Mouse (Mus musculus): ENCODE results near the gene Shank3. TPM values are rescaled to one million over a fixed set of nuclear protein-coding genes. Genes with fewer than 3 reads are reported as not detected.

Gene Shank3
- polyA plus RNA-seq, 2 experiments = 0.39 to 2.1 TPM

GRCm38 (mm10) chr15:89455642-89456041 is 43.8 kb upstream of the Shank3 start:
- DNase-seq (ENCODE audit: low read depth in 3 of 3, low spot score in 3 of 3) (no peak), ATAC-seq (ENCODE audit: insufficient read depth) (no peak)
- H3K4me1 ChIP-seq (replicated peaks; ENCODE audit: control insufficient read depth in 2 of 2, insufficient read depth in 2 of 2, low read length in 1 of 2) = no peaks in the 10 kb centered on the region
- no peaks in the 10 kb centered on the region for H3K9me3 ChIP-seq (ENCODE audit: control insufficient read depth, low read length)
- TF ChIP-seq EP300 (IDR thresholded peaks at IDR 0.05; ENCODE audit: low read depth) = no peak
- no peak for TF ChIP-seq CTCF (IDR thresholded peaks at IDR 0.05; ENCODE audit: low read depth)
- H3K4me2 ChIP-seq (ENCODE audit: low read depth) = no peak overlapping the region
- no peak overlapping the region for H3K27ac ChIP-seq
- peaks cover 19% of the 10 kb centered on the region for H3K27me3 ChIP-seq (ENCODE audit: control insufficient read depth, insufficient read depth, low read length)
- no peaks in the 10 kb centered on the region for H3K36me3 ChIP-seq (replicated peaks; ENCODE audit: control insufficient read depth, insufficient read depth, low read depth)
- H3K4me3 ChIP-seq (ENCODE audit: insufficient read depth in 1 of 2, low read depth in 2 of 2, low read length in 2 of 2) = no peak overlapping the region
- 51% methylated on average over 6 of the region's 6 CpGs for WGBS (ENCODE audit: insufficient replicate concordance)
- no peak overlapping the region for H3K9ac ChIP-seq (replicated peaks)

GRCm38 (mm10) chr15:89458942-89459341 is 40.5 kb upstream of the Shank3 start:
- WGBS (ENCODE audit: insufficient replicate concordance) = 24% methylated on average over 15 of the region's 15 CpGs
- no peaks in the 10 kb centered on the region for H3K36me3 ChIP-seq (replicated peaks; ENCODE audit: control insufficient read depth, insufficient read depth, low read depth)
- H3K4me3 ChIP-seq (ENCODE audit: insufficient read depth in 1 of 2, low read depth in 2 of 2, low read length in 2 of 2) = no peak overlapping the region
- no peak for ATAC-seq (ENCODE audit: insufficient read depth)
- no peak overlapping the region for H3K27ac ChIP-seq
- DNase-seq (ENCODE audit: low read depth in 3 of 3, low spot score in 3 of 3) = no peak
- TF ChIP-seq CTCF (IDR thresholded peaks at IDR 0.05; ENCODE audit: low read depth) = no peak
- no peak for TF ChIP-seq EP300 (IDR thresholded peaks at IDR 0.05; ENCODE audit: low read depth)
- H3K4me1 ChIP-seq (replicated peaks; ENCODE audit: control insufficient read depth in 2 of 2, insufficient read depth in 2 of 2, low read length in 1 of 2) = no peaks in the 10 kb centered on the region
- peaks cover 13% of the 10 kb centered on the region for H3K27me3 ChIP-seq (ENCODE audit: control insufficient read depth, insufficient read depth, low read length)
- no peak overlapping the region for H3K9ac ChIP-seq (replicated peaks)
- no peak overlapping the region for H3K4me2 ChIP-seq (ENCODE audit: low read depth)
- no peaks in the 10 kb centered on the region for H3K9me3 ChIP-seq (ENCODE audit: control insufficient read depth, low read length)

- Histone ChIP-seq H3K9ac (replicated peaks) (no peak overlapping the region), H3K4me3 (ENCODE audit: insufficient read depth in 1 of 2, low read depth in 2 of 2, low read length in 2 of 2) (no peak overlapping the region), H3K4me1 (replicated peaks; ENCODE audit: control insufficient read depth in 2 of 2, insufficient read depth in 2 of 2, low read length in 1 of 2) (no peaks in the 10 kb centered on the region), H3K36me3 (replicated peaks; ENCODE audit: control insufficient read depth, insufficient read depth, low read depth) (no peaks in the 10 kb centered on the region), H3K27ac (no peak overlapping the region), H3K27me3 (ENCODE audit: control insufficient read depth, insufficient read depth, low read length) (peaks cover 4% of the 10 kb centered on the region), H3K4me2 (ENCODE audit: low read depth) (no peak overlapping the region), H3K9me3 (ENCODE audit: control insufficient read depth, low read length) (no peaks in the 10 kb centered on the region)
- ATAC-seq (ENCODE audit: insufficient read depth) = no peak
- DNase-seq (ENCODE audit: low read depth in 3 of 3, low spot score in 3 of 3) = no peak
- 68% methylated on average over 7 of the region's 7 CpGs for WGBS (ENCODE audit: insufficient replicate concordance)
- TF ChIP-seq EP300 (IDR thresholded peaks at IDR 0.05; ENCODE audit: low read depth) (no peak), CTCF (IDR thresholded peaks at IDR 0.05; ENCODE audit: low read depth) (no peak)
Measured at GRCm38 (mm10) chr15:89459821-89460220, 39.6 kb upstream of the Shank3 start.

GRCm38 (mm10) chr15:89460298-89460697 is 39.1 kb upstream of the Shank3 start:
- no peak for ATAC-seq (ENCODE audit: insufficient read depth)
- no peak for TF ChIP-seq EP300 (IDR thresholded peaks at IDR 0.05; ENCODE audit: low read depth)
- TF ChIP-seq CTCF (IDR thresholded peaks at IDR 0.05; ENCODE audit: low read depth) = no peak
- WGBS (ENCODE audit: insufficient replicate concordance) = 61% methylated on average over 10 of the region's 10 CpGs
- Histone ChIP-seq H3K4me1 (replicated peaks; ENCODE audit: control insufficient read depth in 2 of 2, insufficient read depth in 2 of 2, low read length in 1 of 2) (no peaks in the 10 kb centered on the region), H3K27me3 (ENCODE audit: control insufficient read depth, insufficient read depth, low read length) (no peaks in the 10 kb centered on the region; the same call in none of the 2 replicates), H3K4me3 (ENCODE audit: insufficient read depth in 1 of 2, low read depth in 2 of 2, low read length in 2 of 2) (no peak overlapping the region), H3K9me3 (ENCODE audit: control insufficient read depth, low read length) (no peaks in the 10 kb centered on the region), H3K36me3 (replicated peaks; ENCODE audit: control insufficient read depth, insufficient read depth, low read depth) (no peaks in the 10 kb centered on the region), H3K4me2 (ENCODE audit: low read depth) (no peak overlapping the region), H3K9ac (replicated peaks) (no peak overlapping the region), H3K27ac (no peak overlapping the region)
- no peak for DNase-seq (ENCODE audit: low read depth in 3 of 3, low spot score in 3 of 3)

GRCm38 (mm10) chr15:89461321-89461720 is 38.1 kb upstream of the Shank3 start:
- 62% methylated on average over 15 of the region's 15 CpGs for WGBS (ENCODE audit: insufficient replicate concordance)
- no peak for ATAC-seq (ENCODE audit: insufficient read depth)

More at GRCm38 (mm10) chr15:89461321-89461720, 38.1 kb upstream of the Shank3 start:
- no peak overlapping the region for H3K4me3 ChIP-seq (ENCODE audit: insufficient read depth in 1 of 2, low read depth in 2 of 2, low read length in 2 of 2)
- H3K36me3 ChIP-seq (replicated peaks; ENCODE audit: control insufficient read depth, insufficient read depth, low read depth) = no peaks in the 10 kb centered on the region
- no peak overlapping the region for H3K27ac ChIP-seq
- no peak for TF ChIP-seq CTCF (IDR thresholded peaks at IDR 0.05; ENCODE audit: low read depth)
- TF ChIP-seq EP300 (IDR thresholded peaks at IDR 0.05; ENCODE audit: low read depth) = no peak
- no peaks in the 10 kb centered on the region for H3K9me3 ChIP-seq (ENCODE audit: control insufficient read depth, low read length)
- H3K27me3 ChIP-seq (ENCODE audit: control insufficient read depth, insufficient read depth, low read length) = no peaks in the 10 kb centered on the region; the same call in none of the 2 replicates
- H3K9ac ChIP-seq (replicated peaks) = no peak overlapping the region
- DNase-seq (ENCODE audit: low read depth in 3 of 3, low spot score in 3 of 3) = no peak
- H3K4me2 ChIP-seq (ENCODE audit: low read depth) = no peak overlapping the region
- H3K4me1 ChIP-seq (replicated peaks; ENCODE audit: control insufficient read depth in 2 of 2, insufficient read depth in 2 of 2, low read length in 1 of 2) = no peaks in the 10 kb centered on the region
